Mouse (Mus musculus): Measurements from ENCODE around the gene Enah. TPM values are rescaled to one million over a fixed set of nuclear protein-coding genes. Genes with fewer than 3 reads are reported as not detected.

Gene Enah
- polyA plus RNA-seq, 1 experiment from 2014 or later, result 18.6 TPM

- no peaks in the 10 kb centered on the region for H3K9me3 ChIP-seq (replicated peaks)
- H3K4me1 ChIP-seq (replicated peaks), result peaks cover 9% of the 10 kb centered on the region
- 53% methylated on average over 1 of the region's 1 CpGs for WGBS
- no peak overlapping the region for H3K4me2 ChIP-seq
- no peak overlapping the region for H3K9ac ChIP-seq
- ATAC-seq (replicated peaks; ENCODE audit: insufficient number of reproducible peaks, insufficient read depth, low FRiP score, low read depth), result no peak
- no peaks in the 10 kb centered on the region for H3K27me3 ChIP-seq
- H3K36me3 ChIP-seq, result peaks cover 10% of the 10 kb centered on the region
- no peak overlapping the region for H3K4me3 ChIP-seq
- H3K27ac ChIP-seq, result no peak overlapping the region
Measured at GRCm38 (mm10) chr1:181898961-181899360, 120.8 kb downstream of the Enah start.

GRCm38 (mm10) chr1:181896991-181897390 lies 122.8 kb downstream of the Enah start:
- no peaks in the 10 kb centered on the region for H3K36me3 ChIP-seq
- H3K9ac ChIP-seq, result no peak overlapping the region
- no peaks in the 10 kb centered on the region for H3K27me3 ChIP-seq
- no peak overlapping the region for H3K4me3 ChIP-seq
- H3K4me2 ChIP-seq, result no peak overlapping the region
- H3K27ac ChIP-seq, result no peak overlapping the region
- ATAC-seq (replicated peaks; ENCODE audit: insufficient number of reproducible peaks, insufficient read depth, low FRiP score, low read depth), result no peak
- 80% methylated on average over 10 of the region's 10 CpGs for WGBS
- H3K4me1 ChIP-seq (replicated peaks), result peaks cover 12% of the 10 kb centered on the region
- H3K9me3 ChIP-seq (replicated peaks), result no peaks in the 10 kb centered on the region

- no peaks in the 10 kb centered on the region for H3K36me3 ChIP-seq
- H3K27ac ChIP-seq, result no peak overlapping the region
- no peak overlapping the region for H3K4me2 ChIP-seq
- no peak overlapping the region for H3K9ac ChIP-seq
- no peak for ATAC-seq (replicated peaks; ENCODE audit: insufficient number of reproducible peaks, insufficient read depth, low FRiP score, low read depth)
- WGBS, result 61% methylated on average over 8 of the region's 8 CpGs
- no peak overlapping the region for H3K4me3 ChIP-seq
- H3K4me1 ChIP-seq (replicated peaks), result peaks cover 11% of the 10 kb centered on the region
- H3K27me3 ChIP-seq, result no peaks in the 10 kb centered on the region
- no peaks in the 10 kb centered on the region for H3K9me3 ChIP-seq (replicated peaks)
Measured at GRCm38 (mm10) chr1:181893721-181894120, 126.1 kb downstream of the Enah start.

GRCm38 (mm10) chr1:181889670-181890069 lies 130.1 kb downstream of the Enah start:
- Histone ChIP-seq H3K9me3 (replicated peaks) (no peaks in the 10 kb centered on the region), H3K27me3 (no peaks in the 10 kb centered on the region), H3K9ac (no peak overlapping the region), H3K4me1 (replicated peaks) (peaks cover 10% of the 10 kb centered on the region), H3K27ac (no peak overlapping the region), H3K4me3 (no peak overlapping the region), H3K36me3 (no peaks in the 10 kb centered on the region), H3K4me2 (no peak overlapping the region)
- WGBS, result 82% methylated on average over 7 of the region's 7 CpGs
- ATAC-seq (replicated peaks; ENCODE audit: insufficient number of reproducible peaks, insufficient read depth, low FRiP score, low read depth), result no peak

- WGBS, result 4% methylated on average over 11 of the region's 11 CpGs
- peak; percentile 37; the same call in 1 of the 2 replicates for ATAC-seq (replicated peaks; ENCODE audit: insufficient number of reproducible peaks, insufficient read depth, low FRiP score, low read depth)
- H3K4me3 ChIP-seq, result no peak overlapping the region
- H3K27ac ChIP-seq, result no peak overlapping the region
- no peak overlapping the region for H3K9ac ChIP-seq
- H3K9me3 ChIP-seq (replicated peaks), result no peaks in the 10 kb centered on the region
- no peaks in the 10 kb centered on the region for H3K27me3 ChIP-seq
- H3K4me1 ChIP-seq (replicated peaks), result peaks cover 5% of the 10 kb centered on the region
- H3K4me2 ChIP-seq, result no peak overlapping the region
- no peaks in the 10 kb centered on the region for H3K36me3 ChIP-seq
Measured at GRCm38 (mm10) chr1:181888801-181889200, 131.0 kb downstream of the Enah start.

- Histone ChIP-seq H3K9ac (no peak overlapping the region), H3K9me3 (replicated peaks) (no peaks in the 10 kb centered on the region)
- WGBS, result 13% methylated on average over 8 of the region's 8 CpGs
Measured at GRCm38 (mm10) chr1:181881532-181881931, 138.3 kb downstream of the Enah start.

GRCm38 (mm10) chr1:181880752-181881325 lies 139.0 kb downstream of the Enah start:
- H3K9ac ChIP-seq, result no peak overlapping the region
- no peaks in the 10 kb centered on the region for H3K36me3 ChIP-seq
- 49% methylated on average over 15 of the region's 15 CpGs for WGBS
- ATAC-seq (replicated peaks; ENCODE audit: insufficient number of reproducible peaks, insufficient read depth, low FRiP score, low read depth), result peak; percentile 6; the same call in 1 of the 2 replicates
- no peaks in the 10 kb centered on the region for H3K27me3 ChIP-seq
- H3K27ac ChIP-seq, result no peak overlapping the region
- peak overlapping the region; percentile 49; the same call in 1 of the 2 replicates for H3K4me2 ChIP-seq
- peaks cover 10% of the 10 kb centered on the region for H3K4me1 ChIP-seq (replicated peaks)
- no peak overlapping the region for H3K4me3 ChIP-seq
- H3K9me3 ChIP-seq (replicated peaks), result no peaks in the 10 kb centered on the region

More at GRCm38 (mm10) chr1:181881532-181881931, 138.3 kb downstream of the Enah start:
- Histone ChIP-seq H3K4me1 (replicated peaks) (peaks cover 10% of the 10 kb centered on the region), H3K4me3 (no peak overlapping the region), H3K27ac (0 out of 2 replicates have a peak overlapping the region, but pooled peaks have one; percentile 4), H3K4me2 (peak overlapping the region; percentile 49), H3K27me3 (no peaks in the 10 kb centered on the region), H3K36me3 (no peaks in the 10 kb centered on the region)
- ATAC-seq (replicated peaks; ENCODE audit: insufficient number of reproducible peaks, insufficient read depth, low FRiP score, low read depth), result peak; percentile 28; the same call in 1 of the 2 replicates

GRCm38 (mm10) chr1:181878436-181878835 lies 141.4 kb downstream of the Enah start:
- H3K27me3 ChIP-seq, result no peaks in the 10 kb centered on the region
- H3K4me2 ChIP-seq, result no peak overlapping the region
- no peaks in the 10 kb centered on the region for H3K9me3 ChIP-seq (replicated peaks)
- H3K4me1 ChIP-seq (replicated peaks), result peaks cover 10% of the 10 kb centered on the region
- no peak overlapping the region for H3K27ac ChIP-seq
- no peaks in the 10 kb centered on the region for H3K36me3 ChIP-seq
- no peak overlapping the region for H3K4me3 ChIP-seq
- no peak for ATAC-seq (replicated peaks; ENCODE audit: insufficient number of reproducible peaks, insufficient read depth, low FRiP score, low read depth)
- no peak overlapping the region for H3K9ac ChIP-seq
- 63% methylated on average over 5 of the region's 5 CpGs for WGBS

- Histone ChIP-seq H3K9me3 (replicated peaks) (no peaks in the 10 kb centered on the region), H3K4me1 (replicated peaks) (peaks cover 10% of the 10 kb centered on the region), H3K4me2 (no peak overlapping the region), H3K27me3 (no peaks in the 10 kb centered on the region), H3K9ac (no peak overlapping the region), H3K4me3 (no peak overlapping the region), H3K36me3 (no peaks in the 10 kb centered on the region), H3K27ac (no peak overlapping the region)
- ATAC-seq (replicated peaks; ENCODE audit: insufficient number of reproducible peaks, insufficient read depth, low FRiP score, low read depth), result no peak
- 44% methylated on average over 5 of the region's 5 CpGs for WGBS
Measured at GRCm38 (mm10) chr1:181877088-181877487, 142.7 kb downstream of the Enah start.

- WGBS, result 83% methylated on average over 3 of the region's 3 CpGs
- Histone ChIP-seq H3K27ac (no peak overlapping the region), H3K9ac (no peak overlapping the region), H3K9me3 (replicated peaks) (no peaks in the 10 kb centered on the region), H3K36me3 (no peaks in the 10 kb centered on the region), H3K27me3 (no peaks in the 10 kb centered on the region), H3K4me3 (no peak overlapping the region), H3K4me2 (no peak overlapping the region), H3K4me1 (replicated peaks) (peaks cover 7% of the 10 kb centered on the region)
- no peak for ATAC-seq (replicated peaks; ENCODE audit: insufficient number of reproducible peaks, insufficient read depth, low FRiP score, low read depth)
Measured at GRCm38 (mm10) chr1:181876656-181877055, 143.1 kb downstream of the Enah start.

- no peak overlapping the region for H3K9ac ChIP-seq
- no peak overlapping the region for H3K4me2 ChIP-seq
- no peaks in the 10 kb centered on the region for H3K27me3 ChIP-seq
- H3K4me1 ChIP-seq (replicated peaks), result no peaks in the 10 kb centered on the region
- 57% methylated on average over 9 of the region's 9 CpGs for WGBS
- no peak for ATAC-seq (replicated peaks; ENCODE audit: insufficient number of reproducible peaks, insufficient read depth, low FRiP score, low read depth)
- no peak overlapping the region for H3K27ac ChIP-seq
- H3K4me3 ChIP-seq, result no peak overlapping the region
- H3K36me3 ChIP-seq, result no peaks in the 10 kb centered on the region
- no peaks in the 10 kb centered on the region for H3K9me3 ChIP-seq (replicated peaks)
Measured at GRCm38 (mm10) chr1:181873086-181873920, 146.5 kb downstream of the Enah start.
